Mouse (Mus musculus): ENCODE measurements at regions not wholly inside any gene's neighbourhood (a gene's known extent, or its start where the extent isn't known, plus 50 kb on each side); places are given as distances from the start of the nearest gene placed in this dataset.
A peak's percentile ranks its signal among the peaks of the same experiment; 100 is the strongest.
"Not testable (repeated sequence)": the region's sequence is repeated elsewhere in the genome, so short reads cannot be mapped to it uniquely, and the experiment has no call there.

DNA sequence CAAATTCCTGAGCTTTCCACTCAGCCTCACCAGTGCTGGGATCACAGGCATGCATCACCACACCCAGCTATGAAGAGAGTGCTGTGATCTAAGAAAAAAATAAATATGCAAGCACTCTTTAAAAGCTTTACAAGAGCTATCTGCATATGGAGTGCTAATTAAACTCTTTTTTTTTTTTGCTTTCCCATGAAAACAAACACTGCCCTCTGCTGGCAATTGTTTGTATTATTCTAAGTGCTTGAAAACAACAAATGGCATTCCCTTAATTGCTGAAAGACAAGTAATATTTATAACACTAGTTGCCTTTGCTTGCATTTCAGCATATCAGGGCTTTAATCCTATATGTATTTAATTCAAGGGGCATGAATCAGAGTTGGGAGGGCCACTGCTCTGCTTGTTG, 91.8 kb downstream of the 5730507C01Rik start:
- not testable (repeated sequence) for H3K27ac ChIP-seq (replicated peaks); H3K9me3 ChIP-seq (replicated peaks); H3K4me2 ChIP-seq; H3K36me3 ChIP-seq; H3K4me1 ChIP-seq; H3K4me3 ChIP-seq (replicated peaks); ATAC-seq (ENCODE audit: low FRiP score); H3K9ac ChIP-seq (replicated peaks); H3K27me3 ChIP-seq (replicated peaks)

GRCm38 (mm10) chr12:18609835-18610234, 95.5 kb downstream of the 5730507C01Rik start:
- peak overlapping the region; percentile 64 for H3K4me2 ChIP-seq
- peak overlapping the region; percentile 55 for H3K9ac ChIP-seq (replicated peaks)
- no peaks in the 10 kb centered on the region for H3K36me3 ChIP-seq
- 0% methylated on average over 20 of the region's 38 CpGs for WGBS
- no peaks in the 10 kb centered on the region for H3K27me3 ChIP-seq (replicated peaks)
- H3K27ac ChIP-seq (replicated peaks) = peak overlapping the region; percentile 79
- peak; percentile 95 for ATAC-seq (ENCODE audit: low FRiP score)
- H3K4me3 ChIP-seq (replicated peaks) = peak overlapping the region; percentile 62
- H3K4me1 ChIP-seq = no peaks in the 10 kb centered on the region
- H3K9me3 ChIP-seq (replicated peaks) = no peaks in the 10 kb centered on the region

DNA sequence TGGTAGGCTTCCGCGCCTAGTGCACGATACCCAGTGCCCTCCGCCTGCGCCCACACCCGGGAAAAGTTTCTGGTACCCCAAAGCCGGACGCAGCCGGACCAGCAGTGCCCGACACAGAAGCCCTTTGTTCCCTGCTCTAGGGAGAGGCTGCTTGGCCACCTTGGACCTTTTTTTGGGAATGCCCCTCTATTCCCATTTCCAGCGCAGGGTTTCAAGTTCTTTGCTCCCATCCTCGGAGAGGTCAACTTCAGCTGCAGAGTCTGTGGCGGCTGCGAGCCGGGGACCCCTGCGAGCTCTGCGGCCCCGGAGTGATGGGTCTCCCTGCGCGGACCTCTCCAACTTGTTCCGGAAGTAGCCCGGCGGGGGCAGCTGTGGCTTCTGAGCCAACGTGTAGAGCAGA, 96.3 kb downstream of the 5730507C01Rik start:
- Histone ChIP-seq H3K4me2 (peak overlapping the region; percentile 64), H3K4me3 (replicated peaks) (peak overlapping the region; percentile 62), H3K9ac (replicated peaks) (peak overlapping the region; percentile 55)
- not testable (repeated sequence) for ATAC-seq (ENCODE audit: low FRiP score); H3K4me1 ChIP-seq; H3K9me3 ChIP-seq (replicated peaks); H3K36me3 ChIP-seq; H3K27ac ChIP-seq (replicated peaks); H3K27me3 ChIP-seq (replicated peaks)
- under 1% methylated on average over 21 of the region's 24 CpGs for WGBS
